Mouse (Mus musculus) cerebellum, postnatal 4 days (tissue): ENCODE results near the gene Marveld2.

ENCODE experiments used
- DNase-seq, 2 experiments: peaks; one replicate each; pipeline ENCODE4 v3.0.0; 2022; ENCODE audit warnings: low spot score in 2 of 2, mixed read lengths in 1 of 2

Gene Marveld2

DNA sequence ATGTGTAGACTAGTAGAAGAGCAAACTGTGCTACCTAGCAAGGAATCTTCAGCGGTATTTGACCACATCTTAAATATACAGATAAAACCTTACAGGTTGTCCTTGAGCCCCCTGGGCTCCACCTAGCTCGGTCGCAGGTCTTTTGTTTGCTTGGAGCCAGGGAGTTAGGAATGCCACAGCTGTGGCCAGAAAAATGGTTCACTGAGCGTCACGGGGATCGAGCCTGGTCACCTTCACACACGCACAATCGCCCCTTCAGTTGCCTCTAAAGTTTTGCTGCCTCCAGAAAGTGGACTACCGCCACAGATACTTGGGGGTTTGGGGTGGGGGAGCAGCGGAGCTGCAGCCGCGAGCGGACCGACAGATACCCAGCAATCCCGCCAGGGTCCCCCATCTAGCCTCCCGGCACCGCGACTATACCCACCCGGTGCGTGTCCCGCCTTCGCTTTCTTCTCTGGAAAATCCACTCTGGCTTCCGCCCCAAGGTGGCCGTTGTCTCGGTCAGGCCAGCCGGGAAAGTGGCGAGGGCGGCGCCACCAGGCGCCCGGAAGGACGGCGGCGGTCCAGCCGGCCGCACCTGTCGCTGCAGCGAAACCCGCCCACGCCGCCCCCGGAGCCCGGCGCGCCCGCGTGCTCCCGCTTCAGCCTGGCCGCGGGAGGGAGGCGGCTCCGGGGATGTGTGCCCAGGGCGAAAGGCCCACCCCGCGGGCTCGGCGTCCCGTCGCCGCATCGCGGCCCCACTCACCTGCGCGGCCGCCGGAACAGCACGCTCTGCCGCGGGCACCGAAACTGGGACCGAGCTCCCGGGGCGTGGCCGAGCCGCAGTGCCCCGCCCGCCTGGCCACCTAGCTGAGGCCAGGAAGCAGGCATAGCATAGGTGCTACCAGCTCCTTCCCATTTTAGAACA lies at the start of gene Marveld2:
Marveld2 (minus strand) TSS at position 791 of the 907 bp plus-strand sequence.
- DNase-seq, result peak in 1 of 2 experiments; percentile 22

- peak in 1 of 2 experiments; percentile 54 for DNase-seq
Observed at GRCm38 (mm10) chr13:100659864-100660456, 43.2 kb upstream of the Marveld2 start.

- DNase-seq, result no peak
Observed at GRCm38 (mm10) chr13:100658091-100658490, 41.3 kb upstream of the Marveld2 start.

DNA sequence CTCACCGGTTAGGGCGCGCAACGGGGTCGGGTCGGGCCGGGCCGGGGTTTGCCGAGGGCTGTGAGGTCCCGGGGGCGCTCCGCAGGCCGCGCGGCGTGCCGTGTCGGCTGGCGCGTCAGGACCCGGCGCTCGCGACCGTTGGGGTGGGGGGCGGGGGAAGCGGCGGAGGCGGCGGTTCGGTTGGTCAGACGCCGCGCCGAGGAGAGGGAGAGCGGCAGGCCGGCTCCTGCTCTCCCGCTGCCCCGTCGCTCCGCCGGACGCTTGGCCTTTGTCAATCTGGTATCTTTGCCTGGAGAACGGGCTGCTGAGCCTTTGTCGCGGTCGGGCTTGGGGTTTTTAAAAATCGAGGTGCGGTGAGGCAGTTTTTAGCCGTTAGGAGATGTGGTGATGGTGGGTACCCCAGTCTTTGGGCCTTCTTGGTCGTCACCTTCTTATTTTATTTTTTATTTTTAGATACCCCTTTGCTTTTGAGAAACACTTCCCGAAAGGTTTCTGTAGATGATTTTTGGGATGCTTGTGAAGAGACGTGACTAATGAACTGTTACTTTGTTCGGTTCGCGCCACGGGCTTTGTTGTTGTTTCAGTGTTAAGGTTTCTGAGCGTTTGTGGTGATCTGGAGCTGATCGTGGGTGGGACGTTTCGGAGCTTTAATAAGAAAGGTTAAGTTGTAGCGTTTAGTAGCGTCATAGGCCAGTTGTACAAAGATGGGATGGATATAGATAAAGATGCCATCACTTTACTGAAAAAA lies 34.8 kb upstream of the Marveld2 start, which contains the start of gene Taf9:
Taf9 (plus strand) TSS at position 141 of the 748 bp plus-strand sequence.
- DNase-seq, result no peak

DNA sequence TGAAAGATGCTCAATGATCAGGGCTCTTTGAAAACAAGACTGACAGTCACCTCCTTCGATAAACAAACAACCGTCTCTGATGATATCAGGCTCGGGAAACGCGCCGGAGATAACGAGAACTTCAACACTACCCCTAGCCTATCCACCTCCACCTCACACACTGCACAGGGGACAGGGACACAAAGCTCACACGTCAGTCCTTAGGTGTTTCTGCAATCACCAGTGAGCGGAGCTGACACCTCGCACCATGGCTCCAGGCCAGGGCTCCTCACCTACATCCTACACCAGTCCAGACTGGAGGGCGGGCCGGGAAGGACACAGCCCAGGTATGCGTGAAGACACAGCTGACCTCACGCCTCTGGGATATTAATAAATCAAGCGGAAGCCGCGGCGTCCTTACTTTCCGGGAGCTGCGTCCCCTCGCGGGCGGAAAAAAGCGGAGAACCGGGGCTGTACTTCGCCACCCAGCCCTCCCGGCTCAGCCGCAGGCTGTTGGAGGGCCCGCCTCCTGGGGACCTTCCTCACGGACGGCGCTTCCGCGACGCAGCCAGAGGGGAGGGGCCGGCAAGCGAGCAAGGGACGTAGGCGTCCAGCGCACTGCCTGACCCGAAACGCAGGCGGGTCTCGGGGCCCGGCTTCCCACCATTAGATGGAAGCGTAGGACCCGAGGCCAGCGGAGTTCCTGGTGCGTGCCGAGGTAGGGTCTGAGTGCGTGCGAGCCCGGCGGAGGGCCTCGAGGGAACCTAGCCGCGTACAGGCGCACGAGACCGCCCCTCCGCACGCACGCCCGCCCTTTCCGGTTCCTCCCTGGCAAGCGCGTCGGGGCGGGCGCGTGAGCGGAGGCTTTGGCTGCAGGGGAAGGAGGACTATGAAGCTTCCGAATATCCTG lies 34.0 kb upstream of the Marveld2 start, which contains the start of the genes Ak6 and Rad17:
Ak6 (plus strand) TSS at position 430 of the 889 bp plus-strand sequence.
Rad17 (minus strand) TSS at position 502 of the 889 bp plus-strand sequence.
- peak; percentile 87 to 92 for DNase-seq

DNA sequence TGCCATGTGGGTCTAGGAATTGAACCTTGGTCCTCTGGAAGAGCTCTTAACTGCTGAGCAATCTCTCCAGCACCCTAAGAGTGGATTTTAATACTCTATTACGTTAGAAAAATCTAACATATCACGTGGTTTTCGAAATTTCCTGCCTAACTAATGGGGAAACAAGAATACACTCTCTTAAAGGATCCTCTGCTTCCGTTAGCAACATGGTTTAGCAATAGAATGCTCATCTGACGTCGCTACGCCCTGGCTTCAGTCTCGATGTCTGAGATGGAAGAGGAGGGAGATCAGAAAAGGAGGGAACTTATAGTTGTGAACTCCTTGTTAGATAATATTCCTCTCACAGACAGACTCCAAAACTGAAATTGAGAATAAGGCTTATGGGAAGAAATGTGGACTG lies 31.5 kb upstream of the Marveld2 start:
- no peak for DNase-seq

- DNase-seq, result no peak
Observed at GRCm38 (mm10) chr13:100642471-100643209, 25.9 kb upstream of the Marveld2 start.

GRCm38 (mm10) chr13:100634106-100634691 lies 17.4 kb upstream of the Marveld2 start:
- DNase-seq, result no peak

- no peak for DNase-seq
Observed at GRCm38 (mm10) chr13:100622241-100622640, 5.5 kb upstream of the Marveld2 start.

DNA sequence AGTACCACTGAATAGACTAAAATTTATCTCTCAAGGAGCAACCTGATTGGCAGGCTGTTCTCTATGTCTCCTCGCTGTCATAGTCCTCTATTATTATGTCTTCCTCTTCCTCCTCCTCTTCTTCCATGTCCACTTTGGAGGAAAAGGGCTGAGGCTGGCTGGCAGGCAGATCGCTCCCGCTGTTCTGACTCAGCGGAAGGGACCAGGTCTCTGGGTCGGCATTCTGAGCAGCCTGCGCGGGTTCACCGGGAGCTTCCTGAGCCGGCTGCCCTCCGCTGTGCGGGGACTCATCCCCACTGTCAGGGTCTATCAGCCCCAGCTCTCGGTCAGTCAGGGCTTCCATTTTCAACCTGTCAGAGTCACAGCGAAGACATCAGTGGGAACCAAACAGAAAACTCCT lies 812 bp upstream of the Marveld2 start:
- no peak for DNase-seq

DNA sequence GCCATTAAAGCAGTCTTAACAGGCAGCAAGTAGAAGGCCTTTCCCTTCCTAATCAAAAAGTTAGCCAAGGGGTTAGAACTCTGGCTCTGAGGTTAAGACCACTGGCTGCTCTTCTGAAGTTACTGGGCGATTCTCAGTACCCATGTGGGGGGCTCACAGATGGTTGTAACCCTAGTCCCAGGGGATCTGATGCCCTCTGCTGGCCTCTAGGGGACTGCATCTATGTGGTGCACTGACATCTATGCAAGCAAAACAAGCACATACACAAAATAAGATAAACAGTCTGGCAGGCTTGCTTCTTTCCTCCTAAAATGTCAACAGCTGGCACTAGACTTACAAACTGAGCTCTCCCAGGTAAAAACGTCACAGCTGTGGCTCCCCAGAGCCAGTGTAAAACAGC lies 3.9 kb downstream of the Marveld2 start:
- DNase-seq, result no peak

GRCm38 (mm10) chr13:100612251-100612650 lies 4.5 kb downstream of the Marveld2 start:
- no peak for DNase-seq

GRCm38 (mm10) chr13:100611266-100611665 lies 5.5 kb downstream of the Marveld2 start:
- DNase-seq, result no peak

DNA sequence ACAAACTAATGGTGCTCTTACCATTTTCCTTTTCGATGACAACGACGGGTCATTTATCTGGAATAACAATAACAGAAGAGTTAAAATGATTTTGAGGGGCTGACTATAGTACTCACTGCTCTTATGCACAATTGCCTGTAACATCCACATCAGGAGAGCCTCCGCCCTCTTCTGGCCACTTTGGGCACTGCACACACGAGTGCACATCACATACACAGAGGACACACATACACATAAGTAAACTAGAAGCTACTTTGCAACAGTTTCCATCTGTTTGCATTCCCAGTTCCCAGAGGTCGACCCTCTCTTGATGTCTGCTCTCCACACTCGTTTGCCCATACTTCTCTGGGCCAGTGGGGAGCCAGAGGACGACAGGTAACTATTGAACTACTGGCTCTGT lies 9.0 kb downstream of the Marveld2 start:
- DNase-seq, result no peak

- no peak for DNase-seq
Observed at GRCm38 (mm10) chr13:100605845-100606244, 10.9 kb downstream of the Marveld2 start.

DNA sequence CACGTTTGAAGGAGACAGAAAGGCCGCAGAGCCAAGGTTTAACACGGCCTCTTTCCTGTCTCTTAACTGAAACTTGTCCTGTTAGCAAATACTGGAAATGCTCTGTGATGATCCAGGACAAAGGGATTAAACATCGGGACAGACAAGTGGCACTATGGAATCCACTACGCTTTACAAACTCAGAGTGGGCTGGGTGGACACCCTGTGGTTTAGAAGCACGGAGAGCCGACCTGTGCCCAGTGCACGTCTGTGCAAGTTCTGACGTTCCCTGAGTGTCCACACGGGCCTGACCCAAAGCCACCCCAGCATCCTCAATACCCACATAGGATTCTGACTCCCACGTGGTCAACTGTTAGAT lies 13.1 kb downstream of the Marveld2 start:
- DNase-seq, result no peak

- DNase-seq, result no peak
Observed at GRCm38 (mm10) chr13:100603031-100603737, 13.6 kb downstream of the Marveld2 start.

- DNase-seq, result no peak
Observed at GRCm38 (mm10) chr13:100602239-100602902, 14.4 kb downstream of the Marveld2 start.

- no peak for DNase-seq
Observed at GRCm38 (mm10) chr13:100601034-100601433, 15.7 kb downstream of the Marveld2 start.
